Mouse (Mus musculus) heart, embryonic 16.5 days (tissue): ENCODE results near the gene Fastkd1. TPM values are rescaled to one million over a fixed set of nuclear protein-coding genes. Genes with fewer than 3 reads are reported as not detected.
A peak's percentile ranks its signal among the peaks of the same experiment; 100 is the strongest.

ENCODE experiments used
- ATAC-seq: fragments of 200-750 bp; cut with Nextera tagmentation; replicated peaks from 2 replicates; pipeline ENCODE4 v1.8.0; 2017; ENCODE audit warnings: moderate number of reproducible peaks; ENCODE audit not compliant: insufficient read depth, low FRiP score; ENCODE audit errors: extremely low read depth
- H3K27ac ChIP-seq: fragments of 300-500 bp; sonication (generic); 2 replicates; pipeline ENCODE4 v1.5.1; 2014; ENCODE audit warnings: mild to moderate bottlenecking, low read length, control low read depth, moderate library complexity
- H3K27me3 ChIP-seq: fragments of 300-500 bp; sonication (generic); 2 replicates; pipeline ENCODE4 v1.6.1; 2014; ENCODE audit warnings: low read length, mixed read lengths; ENCODE audit not compliant: control insufficient read depth, insufficient read depth
- H3K36me3 ChIP-seq: fragments of 300-500 bp; sonication (generic); 2 replicates; pipeline ENCODE4 v1.6.1; 2014; ENCODE audit not compliant: control insufficient read depth, insufficient read depth
- H3K4me1 ChIP-seq: fragments of 300-500 bp; sonication (generic); 2 replicates; pipeline ENCODE4 v1.6.1; 2014; ENCODE audit warnings: low read length, mixed read lengths; ENCODE audit not compliant: control insufficient read depth, insufficient read depth
- H3K4me2 ChIP-seq: fragments of 300-500 bp; sonication (generic); 2 replicates; pipeline ENCODE4 v1.6.1; 2014; ENCODE audit warnings: low read depth, mild to moderate bottlenecking, control low read depth, low read length
- H3K4me3 ChIP-seq: fragments of 300-500 bp; sonication (generic); 2 replicates; pipeline ENCODE4 v1.5.1; 2014; ENCODE audit warnings: mild to moderate bottlenecking, control low read depth, low read length
- H3K9ac ChIP-seq: fragments of 300-500 bp; sonication (generic); 2 replicates; pipeline ENCODE4 v1.6.1; 2014; ENCODE audit warnings: low read length, control low read depth
- H3K9me3 ChIP-seq: fragments of 300-500 bp; sonication (generic); replicated peaks from 2 replicates; pipeline ENCODE4 v1.6.1; 2016; ENCODE audit warnings: low read length; ENCODE audit not compliant: control insufficient read depth
- WGBS: fragments of 180-500 bp; shearing (Covaris S2); extraction: QIAGEN DNeasy Blood & Tissue Kit; methylation state at CpG from one replicate; pipeline ENCODE4 v1.1.7; 2014; 5-methylcytosine and 5-hydroxymethylcytosine counted together
- polyA plus RNA-seq: library from polyadenylated mRNA; unstranded; fragments of >200 nt; fragmentation: Nextera tagmentation; extraction: Ambion mirVana; gene quantifications from 2 replicates; pipeline ENCODE4 v1.2.1, GENCODE M21; 2015

Fastkd1 gene
- 21.2 and 21.5 TPM in 2 replicates for polyA plus RNA-seq

DNA sequence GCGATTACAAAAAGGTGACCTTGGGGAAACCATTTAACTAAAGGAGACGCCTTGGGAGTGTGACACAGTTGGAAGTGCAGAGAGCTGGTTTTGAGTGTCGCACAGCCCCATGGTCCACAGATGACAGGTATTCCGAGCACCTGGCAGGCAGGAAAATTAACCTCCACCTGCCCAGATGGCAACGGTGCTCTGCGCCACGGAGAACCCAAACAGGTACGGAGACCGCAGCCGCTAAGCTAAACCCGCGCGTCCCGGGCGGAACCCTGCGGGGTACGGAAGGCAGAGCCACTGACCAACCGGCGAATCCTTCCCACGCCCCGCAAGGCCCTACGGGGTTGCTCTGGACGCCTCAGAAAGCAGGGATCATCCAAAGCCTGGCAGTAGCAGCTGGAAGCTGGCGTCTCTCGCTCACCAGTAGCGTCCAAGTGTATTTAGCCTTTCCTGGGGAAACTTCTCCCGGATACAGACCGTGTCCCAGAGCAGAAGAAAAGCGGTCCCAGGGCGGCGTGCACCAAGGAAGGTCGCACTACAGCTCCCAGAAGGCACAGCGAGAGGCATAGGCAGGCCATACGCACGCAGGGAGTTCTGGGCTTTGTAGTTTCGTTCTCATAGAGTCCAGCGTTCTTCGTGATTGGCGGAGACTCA lies at the start of gene Fastkd1:
Gene Fastkd1, minus strand, starts transcription at position 536 of the 645 bp plus-strand sequence.
- peak; percentile 96 for ATAC-seq
- Histone ChIP-seq H3K4me3 (peak within 1 kb of the TSS; percentile 96), H3K36me3 (peaks cover 10% of the 10 kb centered on the region; the same call in 1 of the 2 replicates), H3K27ac (peak within 1 kb of the TSS; percentile 97), H3K4me2 (peak within 1 kb of the TSS; percentile 73), H3K9ac (peak within 1 kb of the TSS; percentile 93), H3K9me3 (no peaks in the 10 kb centered on the region), H3K4me1 (peaks cover 2% of the 10 kb centered on the region), H3K27me3 (no peaks in the 10 kb centered on the region)
- WGBS, result under 1% methylated on average over 39 of the region's 39 CpGs

DNA sequence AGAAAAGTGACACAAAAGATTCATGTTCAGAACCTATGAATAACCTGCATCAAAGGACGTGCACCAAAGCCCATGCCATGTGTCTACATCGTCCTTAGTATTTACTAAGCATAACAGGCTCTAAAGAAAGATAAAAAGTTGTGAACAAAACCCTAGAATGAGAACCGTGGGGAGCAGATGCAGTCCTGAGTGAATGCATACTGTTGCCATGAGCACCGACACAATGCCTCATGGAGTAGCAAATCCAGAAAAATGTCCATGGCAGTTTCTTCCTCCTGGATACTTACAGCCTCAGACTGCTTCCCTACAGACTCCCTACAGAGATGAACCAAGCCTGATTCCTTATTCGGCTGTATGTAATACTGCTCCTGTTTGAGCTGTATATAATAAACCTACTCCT lies 47.7 kb upstream of the Fastkd1 start:
- 70% methylated on average over 5 of the region's 5 CpGs for WGBS
- no peak overlapping the region for H3K9ac ChIP-seq
- H3K4me2 ChIP-seq, result no peak overlapping the region
- no peak overlapping the region for H3K27ac ChIP-seq
- ATAC-seq, result no peak
- no peaks in the 10 kb centered on the region for H3K4me1 ChIP-seq
- H3K4me3 ChIP-seq, result no peak overlapping the region
- no peaks in the 10 kb centered on the region for H3K36me3 ChIP-seq
- no peaks in the 10 kb centered on the region for H3K27me3 ChIP-seq
- H3K9me3 ChIP-seq, result no peaks in the 10 kb centered on the region

GRCm38 (mm10) chr2:69745091-69745490 lies 31.8 kb upstream of the Fastkd1 start:
- no peak overlapping the region for H3K27ac ChIP-seq
- no peak for ATAC-seq
- no peaks in the 10 kb centered on the region for H3K27me3 ChIP-seq
- no peaks in the 10 kb centered on the region for H3K4me1 ChIP-seq
- H3K4me3 ChIP-seq, result no peak overlapping the region
- no peak overlapping the region for H3K9ac ChIP-seq
- no peak overlapping the region for H3K4me2 ChIP-seq
- H3K9me3 ChIP-seq, result peaks cover 4% of the 10 kb centered on the region; the same call in 1 of the 2 replicates
- 87% methylated on average over 1 of the region's 1 CpGs for WGBS
- peaks cover 44% of the 10 kb centered on the region for H3K36me3 ChIP-seq

DNA sequence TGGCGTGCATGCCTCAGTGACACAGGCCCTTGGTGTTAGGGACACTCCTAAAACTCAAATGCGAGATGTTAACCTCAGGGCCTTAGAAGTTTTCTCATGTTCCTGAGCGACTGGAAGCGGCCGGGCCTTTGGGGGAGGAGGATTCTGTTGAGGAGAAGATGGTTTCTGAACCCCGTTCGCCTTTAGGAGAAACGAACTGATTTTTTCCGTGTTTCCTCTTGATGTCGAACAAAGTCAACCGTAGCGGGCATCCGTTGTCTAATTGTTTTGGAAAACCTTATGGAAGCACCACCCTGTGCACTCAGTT lies 10.2 kb upstream of the Fastkd1 start:
- no peaks in the 10 kb centered on the region for H3K9me3 ChIP-seq
- peak overlapping the region; percentile 92 for H3K4me2 ChIP-seq
- no peaks in the 10 kb centered on the region; the same call in 1 of the 2 replicates for H3K27me3 ChIP-seq
- H3K27ac ChIP-seq, result peak overlapping the region; percentile 91
- peak overlapping the region; percentile 93 for H3K9ac ChIP-seq
- H3K36me3 ChIP-seq, result no peaks in the 10 kb centered on the region
- H3K4me1 ChIP-seq, result peaks cover 6% of the 10 kb centered on the region; the same call in 1 of the 2 replicates
- ATAC-seq, result no peak; the same call in 1 of the 2 replicates
- H3K4me3 ChIP-seq, result peak overlapping the region; percentile 82
- WGBS, result under 1% methylated on average over 13 of the region's 13 CpGs

DNA sequence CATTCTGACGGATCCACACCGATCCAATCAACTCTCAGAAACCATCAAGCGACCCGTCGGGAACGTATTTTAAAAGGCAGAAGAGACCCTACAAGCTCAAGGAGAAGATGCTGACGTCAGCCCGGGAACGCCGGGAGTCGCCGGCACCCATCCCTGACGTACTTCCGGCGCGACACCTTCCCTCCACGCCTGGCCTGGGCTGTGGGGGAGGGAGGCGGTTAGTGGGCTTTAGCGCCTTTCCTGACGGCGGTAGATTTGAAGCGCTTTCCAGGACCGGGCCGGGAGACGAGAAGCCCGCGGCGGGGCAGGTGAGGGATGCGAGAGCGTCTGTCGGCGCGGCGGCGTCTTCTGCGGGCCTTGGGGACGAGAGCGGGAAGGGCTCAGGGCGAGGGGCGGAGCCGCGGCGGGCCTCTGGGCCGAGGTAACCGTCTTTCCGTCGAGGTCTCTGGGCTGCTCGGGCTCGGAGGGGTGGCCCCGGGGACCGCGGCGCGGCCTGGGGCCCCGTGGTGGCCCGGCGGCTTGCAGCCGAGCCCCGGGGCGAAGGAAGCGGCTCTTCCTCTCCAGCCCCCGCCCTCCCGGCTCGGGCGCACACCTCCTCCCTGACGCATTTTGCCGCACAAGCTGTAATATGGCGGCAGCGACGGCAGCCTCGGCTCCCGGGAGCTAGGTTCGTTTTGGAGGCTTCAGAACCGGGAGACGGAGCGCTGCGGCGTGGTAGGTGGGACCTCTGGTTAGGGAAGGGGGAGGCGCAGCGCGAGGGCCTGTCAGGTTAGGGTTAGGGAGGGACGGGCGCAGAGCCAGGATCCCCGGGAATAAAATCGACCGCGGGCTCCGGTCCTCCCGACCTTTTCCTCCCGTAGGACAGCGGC lies 9.6 kb upstream of the Fastkd1 start:
- Histone ChIP-seq H3K9ac (peak overlapping the region; percentile 93), H3K4me2 (peak overlapping the region; percentile 92), H3K36me3 (no peaks in the 10 kb centered on the region), H3K9me3 (no peaks in the 10 kb centered on the region), H3K4me1 (peaks cover 6% of the 10 kb centered on the region; the same call in 1 of the 2 replicates), H3K27ac (peak overlapping the region; percentile 91), H3K27me3 (no peaks in the 10 kb centered on the region; the same call in 1 of the 2 replicates), H3K4me3 (peak overlapping the region; percentile 82)
- ATAC-seq, result peak; percentile 94
- WGBS, result under 1% methylated on average over 87 of the region's 91 CpGs

GRCm38 (mm10) chr2:69722273-69722649 lies 8.9 kb upstream of the Fastkd1 start, which contains the start of gene Ppig:
Gene Ppig, plus strand, starts transcription at chr2:69722545.
- no peaks in the 10 kb centered on the region; the same call in 1 of the 2 replicates for H3K27me3 ChIP-seq

GRCm38 (mm10) chr2:69719121-69719520 lies 5.8 kb upstream of the Fastkd1 start:
- Histone ChIP-seq H3K9ac (no peak overlapping the region), H3K27ac (no peak overlapping the region), H3K9me3 (no peaks in the 10 kb centered on the region), H3K4me1 (0 out of 2 replicates have a peak, but pooled peaks cover 2% of the 10 kb centered on the region), H3K4me3 (no peak overlapping the region), H3K4me2 (no peak overlapping the region), H3K27me3 (no peaks in the 10 kb centered on the region; the same call in 1 of the 2 replicates), H3K36me3 (no peaks in the 10 kb centered on the region)
- no peak for ATAC-seq
- 68% methylated on average over 1 of the region's 1 CpGs for WGBS

More at GRCm38 (mm10) chr2:69722273-69722649, 8.9 kb upstream of the Fastkd1 start, which contains the start of gene Ppig:
- Histone ChIP-seq H3K4me2 (peak within 1 kb of the TSS; percentile 92), H3K9me3 (no peaks in the 10 kb centered on the region), H3K4me1 (peaks cover 6% of the 10 kb centered on the region; the same call in 1 of the 2 replicates), H3K9ac (peak within 1 kb of the TSS; percentile 93), H3K27ac (peak within 1 kb of the TSS; percentile 91), H3K36me3 (no peaks in the 10 kb centered on the region), H3K4me3 (peak within 1 kb of the TSS; percentile 82)
- ATAC-seq, result no peak
- WGBS, result 6% methylated on average over 12 of the region's 12 CpGs

DNA sequence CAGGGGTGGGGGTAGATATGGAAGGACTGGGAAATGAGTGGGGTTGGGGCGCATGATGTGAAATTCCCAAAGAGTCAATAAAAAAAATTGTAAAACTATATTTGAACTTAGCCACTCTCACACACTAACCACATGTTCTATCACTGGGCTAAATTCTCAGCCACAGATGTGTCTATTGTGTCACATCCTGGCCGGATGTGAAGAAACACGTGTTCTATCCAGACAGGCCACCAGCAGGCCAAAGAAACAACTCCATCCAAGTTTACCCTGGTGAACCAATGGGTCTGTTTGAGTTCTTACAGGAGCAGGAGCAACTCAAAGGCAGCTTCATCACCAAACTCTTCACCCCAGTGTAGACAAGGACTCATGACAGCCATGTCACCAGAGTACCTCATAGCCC lies 3.2 kb upstream of the Fastkd1 start:
- ATAC-seq, result no peak
- WGBS, result 69% methylated on average over 3 of the region's 3 CpGs
- peaks cover 2% of the 10 kb centered on the region for H3K4me1 ChIP-seq

More for the DNA sequence above, 3.2 kb upstream of the Fastkd1 start:
- Histone ChIP-seq H3K4me3 (no peak overlapping the region), H3K36me3 (no peaks in the 10 kb centered on the region), H3K4me2 (no peak overlapping the region), H3K9ac (no peak overlapping the region), H3K27ac (no peak overlapping the region), H3K9me3 (no peaks in the 10 kb centered on the region), H3K27me3 (no peaks in the 10 kb centered on the region; the same call in 1 of the 2 replicates)
